Mouse (Mus musculus) stomach, postnatal 0 days (tissue): ENCODE measurements around the gene Olfr201. TPM values are rescaled to one million over a fixed set of nuclear protein-coding genes. Genes with fewer than 3 reads are reported as not detected.
"Not testable (repeated sequence)": the region's sequence is repeated elsewhere in the genome, so short reads cannot be mapped to it uniquely, and the experiment has no call there.

Experiments used
- ATAC-seq: fragments of 200-750 bp; cut with Nextera tagmentation; 2 replicates; pipeline ENCODE4 v1.8.0; 2017; ENCODE audit not compliant: low FRiP score, low TSS enrichment
- DNase-seq: peaks from one replicate; pipeline ENCODE4 v3.0.0-alpha.2; 2016; ENCODE audit warnings: low spot score
- H3K27ac ChIP-seq: fragments of 300-500 bp; sonication (generic); replicated peaks from 2 replicates; pipeline ENCODE4 v1.5.1; 2014; ENCODE audit warnings: mild to moderate bottlenecking, control low read depth
- H3K27me3 ChIP-seq: fragments of 300-500 bp; sonication (generic); 2 replicates; pipeline ENCODE4 v1.6.1; 2014; ENCODE audit warnings: low read length; ENCODE audit not compliant: control insufficient read depth, insufficient read depth
- H3K36me3 ChIP-seq: fragments of 300-500 bp; sonication (generic); 2 replicates; pipeline ENCODE4 v1.6.1; 2014; ENCODE audit warnings: low read length, mixed read lengths; ENCODE audit not compliant: control insufficient read depth, insufficient read depth
- H3K4me1 ChIP-seq: fragments of 300-500 bp; sonication (generic); replicated peaks from 2 replicates; pipeline ENCODE4 v1.6.1; 2014; ENCODE audit warnings: antibody characterized with exemption; ENCODE audit not compliant: control insufficient read depth, insufficient read depth
- H3K4me2 ChIP-seq: fragments of 300-500 bp; sonication (generic); replicated peaks from 2 replicates; pipeline ENCODE4 v1.6.1; 2014; ENCODE audit warnings: low read depth, mild to moderate bottlenecking, control low read depth, moderate library complexity
- H3K4me3 ChIP-seq: fragments of 300-500 bp; sonication (generic); 2 replicates; pipeline ENCODE4 v1.5.1; 2014; ENCODE audit warnings: low read depth, low read length, control low read depth
- H3K9ac ChIP-seq: fragments of 300-500 bp; sonication (generic); 2 replicates; pipeline ENCODE4 v1.6.1; 2014; ENCODE audit warnings: mild to moderate bottlenecking, low read length, control low read depth, mixed read lengths
- H3K9me3 ChIP-seq: fragments of 300-500 bp; sonication (generic); 2 replicates; pipeline ENCODE4 v1.6.1; 2016; ENCODE audit warnings: low read length; ENCODE audit not compliant: control insufficient read depth
- CTCF ChIP-seq: IDR thresholded peaks from 2 replicates; pipeline ENCODE4 v1.5.1; 2016; ENCODE audit warnings: antibody characterized with exemption, low read depth, mild to moderate bottlenecking, moderate library complexity
- EP300 ChIP-seq: optimal IDR thresholded peaks from 2 replicates; pipeline ENCODE3; 2016; ENCODE audit warnings: antibody characterized with exemption
- WGBS: fragments of 180-500 bp; shearing (Covaris S2); extraction: QIAGEN DNeasy Blood & Tissue Kit; methylation state at CpG from one replicate; pipeline ENCODE4 v1.1.7; 2014; 5-methylcytosine and 5-hydroxymethylcytosine counted together
- polyA plus RNA-seq: library from polyadenylated mRNA; unstranded; fragments of >200 nt; fragmentation: Nextera tagmentation; extraction: Ambion mirVana; gene quantifications from 2 replicates; pipeline ENCODE4 v1.2.1, GENCODE M21; 2015

The Olfr201 gene
- polyA plus RNA-seq = not detected in 2 replicates

- DNase-seq, ATAC-seq: not testable (repeated sequence)
Observed at GRCm38 (mm10) chr16:59272532-59272931, at the start of gene Olfr201. Olfr201 (minus strand) TSS chr16:59272632.

GRCm38 (mm10) chr16:59318148-59318547 lies 45.7 kb upstream of the Olfr201 start, which contains the start of gene Olfr204:
Olfr204 (minus strand) TSS chr16:59318248.
- Histone ChIP-seq H3K27ac (no peak within 1 kb of the TSS), H3K9ac (no peak within 1 kb of the TSS)
- no peak for ATAC-seq

More at GRCm38 (mm10) chr16:59272532-59272931, at the start of gene Olfr201:
- 85% methylated on average over 4 of the region's 4 CpGs for WGBS
- not testable (repeated sequence) for H3K4me2 ChIP-seq, H3K4me1 ChIP-seq, H3K4me3 ChIP-seq, H3K36me3 ChIP-seq, H3K27me3 ChIP-seq, H3K9ac ChIP-seq, H3K27ac ChIP-seq, H3K9me3 ChIP-seq

GRCm38 (mm10) chr16:59298581-59298980 lies 26.1 kb upstream of the Olfr201 start, which contains the start of gene Olfr203:
Olfr203 (plus strand) TSS chr16:59298881.
- WGBS = 75% methylated on average over 2 of the region's 2 CpGs
- no peak for TF ChIP-seq CTCF
- H3K9me3 ChIP-seq = no peaks in the 10 kb centered on the region
- H3K36me3 ChIP-seq = no peaks in the 10 kb centered on the region
- ATAC-seq (no peak), DNase-seq (no peak)
- no peak within 1 kb of the TSS for H3K4me3 ChIP-seq
- H3K27ac ChIP-seq = no peak within 1 kb of the TSS
- no peaks in the 10 kb centered on the region for H3K27me3 ChIP-seq
- no peak within 1 kb of the TSS for H3K9ac ChIP-seq
- H3K4me2 ChIP-seq = no peak within 1 kb of the TSS
- no peaks in the 10 kb centered on the region for H3K4me1 ChIP-seq

More at GRCm38 (mm10) chr16:59318148-59318547, 45.7 kb upstream of the Olfr201 start, which contains the start of gene Olfr204:
- Histone ChIP-seq H3K4me1 (no peaks in the 10 kb centered on the region), H3K4me3 (no peak within 1 kb of the TSS), H3K27me3 (no peaks in the 10 kb centered on the region), H3K4me2 (no peak within 1 kb of the TSS), H3K36me3 (no peaks in the 10 kb centered on the region), H3K9me3 (no peaks in the 10 kb centered on the region)
- TF ChIP-seq CTCF = no peak
- TF ChIP-seq EP300 = no peak
- DNase-seq = no peak

GRCm38 (mm10) chr16:59287576-59287975 lies 15.1 kb upstream of the Olfr201 start:
- DNase-seq, H3K4me3 ChIP-seq, H3K36me3 ChIP-seq, H3K4me1 ChIP-seq, H3K9ac ChIP-seq, H3K9me3 ChIP-seq, H3K27me3 ChIP-seq, ATAC-seq, H3K4me2 ChIP-seq, H3K27ac ChIP-seq: not testable (repeated sequence)
- 77% methylated on average over 9 of the region's 9 CpGs for WGBS

GRCm38 (mm10) chr16:59286693-59287092 lies 14.3 kb upstream of the Olfr201 start, which contains the start of gene Olfr202:
Olfr202 (minus strand) TSS chr16:59286793.
- no peak within 1 kb of the TSS for H3K4me2 ChIP-seq
- ATAC-seq = no peak
- H3K9ac ChIP-seq = no peak within 1 kb of the TSS
- WGBS = 77% methylated on average over 1 of the region's 1 CpGs
- H3K36me3 ChIP-seq = no peaks in the 10 kb centered on the region
- no peaks in the 10 kb centered on the region for H3K9me3 ChIP-seq
- no peak for DNase-seq
- no peaks in the 10 kb centered on the region for H3K4me1 ChIP-seq
- TF ChIP-seq EP300 (no peak), CTCF (no peak)
- H3K27ac ChIP-seq = no peak within 1 kb of the TSS
- no peaks in the 10 kb centered on the region for H3K27me3 ChIP-seq
- H3K4me3 ChIP-seq = no peak within 1 kb of the TSS

- H3K36me3 ChIP-seq = no peaks in the 10 kb centered on the region
- no peak overlapping the region for H3K9ac ChIP-seq
- 54% methylated on average over 1 of the region's 1 CpGs for WGBS
- H3K9me3 ChIP-seq = no peaks in the 10 kb centered on the region
- no peaks in the 10 kb centered on the region for H3K4me1 ChIP-seq
- ATAC-seq = no peak
- TF ChIP-seq CTCF (no peak), EP300 (no peak)
- no peak overlapping the region for H3K4me2 ChIP-seq
- H3K27me3 ChIP-seq = no peaks in the 10 kb centered on the region
- DNase-seq = no peak
- H3K27ac ChIP-seq = no peak overlapping the region
- no peak overlapping the region for H3K4me3 ChIP-seq
Observed at GRCm38 (mm10) chr16:59283476-59283875, 11.0 kb upstream of the Olfr201 start.
